Mouse (Mus musculus) urinary bladder, postnatal 25 days (tissue): ENCODE results near the gene Rag2.

Source experiments
- DNase-seq: peaks from one replicate; pipeline ENCODE4 v3.0.0; 2022; ENCODE audit warnings: low spot score

Gene Rag2

GRCm38 (mm10) chr2:101624011-101624410 is 507 bp upstream of the Rag2 start:
- DNase-seq: no peak

- no peak for DNase-seq
Observed at GRCm38 (mm10) chr2:101627227-101627626, 2.7 kb downstream of the Rag2 start.

- DNase-seq: peak; percentile 44
Observed at GRCm38 (mm10) chr2:101628297-101629236, 4.0 kb downstream of the Rag2 start.

DNA sequence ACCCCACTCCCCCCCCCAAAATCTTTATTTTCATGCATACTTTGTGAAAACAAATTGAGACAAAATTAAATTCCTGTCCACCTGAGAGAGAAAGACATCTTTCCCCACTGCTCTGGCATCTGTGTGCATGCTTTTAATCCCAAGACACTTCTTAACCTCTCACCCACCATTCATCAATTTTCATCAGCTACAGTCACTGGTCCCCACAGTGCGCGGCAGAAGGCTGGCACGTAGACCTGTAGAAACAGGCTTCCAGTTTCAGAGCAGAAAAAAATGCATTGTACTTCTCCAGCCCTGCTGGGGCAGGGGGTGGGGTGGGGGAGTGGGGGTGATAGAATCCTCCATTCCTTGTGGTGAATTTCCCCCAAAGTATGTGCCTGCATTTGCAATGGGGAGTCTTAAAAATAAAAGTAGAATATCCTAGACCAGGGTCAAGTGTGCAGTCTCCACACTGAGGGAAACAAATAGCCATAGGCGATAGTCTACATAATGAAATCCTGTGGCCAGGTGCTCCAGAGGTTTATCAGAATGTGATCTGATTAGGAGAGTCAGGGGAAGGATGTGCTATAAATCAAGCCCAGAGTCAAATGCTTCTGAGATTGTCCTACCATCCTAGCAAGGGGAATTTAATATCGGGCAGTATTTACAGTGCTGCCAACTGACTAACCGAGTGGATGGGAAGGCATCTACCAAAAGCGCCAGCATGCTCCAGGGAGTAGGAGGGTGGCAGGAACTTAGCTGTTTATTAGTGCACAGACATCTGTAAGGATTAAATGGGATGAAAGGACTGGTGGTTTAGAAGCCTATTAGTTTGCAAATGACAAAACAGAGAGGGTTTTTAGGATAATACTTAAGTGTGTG is 14.7 kb downstream of the Rag2 start:
- DNase-seq: no peak

GRCm38 (mm10) chr2:101639840-101640350 is 15.4 kb downstream of the Rag2 start:
- no peak for DNase-seq

DNA sequence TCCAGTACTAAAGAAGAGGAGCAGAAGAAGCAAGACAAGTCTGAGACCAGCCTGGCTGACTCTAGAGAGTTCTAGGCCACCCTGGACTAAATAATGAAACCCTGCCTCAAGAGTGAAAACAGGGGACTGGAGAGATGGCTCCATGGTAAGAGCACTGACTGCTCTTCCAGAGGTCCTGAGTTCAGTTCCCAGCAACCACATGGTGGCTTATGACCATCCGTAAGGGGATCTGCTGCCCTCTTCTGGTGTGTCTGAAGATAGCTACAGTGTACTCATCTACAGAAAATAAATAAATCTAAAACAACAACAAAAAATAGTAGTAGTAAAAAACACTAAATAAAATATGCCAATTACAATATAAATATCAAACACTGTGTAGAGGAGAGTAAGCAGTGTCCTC is 21.3 kb downstream of the Rag2 start:
- DNase-seq: no peak

GRCm38 (mm10) chr2:101648361-101648760 is 23.8 kb downstream of the Rag2 start:
- DNase-seq: no peak

DNA sequence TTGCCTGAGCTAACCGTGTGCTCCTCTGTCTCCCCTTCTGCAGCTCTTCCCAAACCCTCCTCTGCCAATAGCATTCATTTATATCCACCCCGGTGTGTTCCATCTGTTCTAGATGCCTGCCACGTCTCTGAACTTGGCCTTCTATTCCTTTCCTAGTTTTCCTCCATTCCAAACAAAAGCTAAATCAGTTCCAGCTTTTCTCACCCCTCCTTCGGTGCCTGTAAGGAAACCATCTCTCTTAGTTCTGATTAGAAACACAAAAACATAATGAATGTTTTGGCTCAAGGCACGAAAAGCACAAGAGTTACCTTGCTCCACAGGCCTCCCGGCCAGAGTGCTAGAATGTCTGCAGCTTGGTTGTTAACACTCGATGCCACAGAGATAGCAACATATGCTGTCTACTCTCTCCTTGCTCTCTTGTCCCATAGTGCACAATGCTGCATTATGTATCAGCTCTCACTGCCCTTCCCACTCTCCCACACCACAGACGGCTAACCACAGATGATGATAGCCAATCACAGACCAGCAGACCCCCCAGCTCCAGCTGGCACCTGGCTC is 24.7 kb downstream of the Rag2 start, which contains the start of the genes Rag1 and B230118H07Rik:
Gene Rag1, minus strand, starts transcription at position 388 of the 558 bp plus-strand sequence.
Gene B230118H07Rik, minus strand, starts transcription at position 419 of the 558 bp plus-strand sequence.
- DNase-seq: no peak

GRCm38 (mm10) chr2:101650446-101650845 is 25.9 kb downstream of the Rag2 start:
- DNase-seq: no peak

GRCm38 (mm10) chr2:101652204-101652920 is 27.8 kb downstream of the Rag2 start:
- no peak for DNase-seq

DNA sequence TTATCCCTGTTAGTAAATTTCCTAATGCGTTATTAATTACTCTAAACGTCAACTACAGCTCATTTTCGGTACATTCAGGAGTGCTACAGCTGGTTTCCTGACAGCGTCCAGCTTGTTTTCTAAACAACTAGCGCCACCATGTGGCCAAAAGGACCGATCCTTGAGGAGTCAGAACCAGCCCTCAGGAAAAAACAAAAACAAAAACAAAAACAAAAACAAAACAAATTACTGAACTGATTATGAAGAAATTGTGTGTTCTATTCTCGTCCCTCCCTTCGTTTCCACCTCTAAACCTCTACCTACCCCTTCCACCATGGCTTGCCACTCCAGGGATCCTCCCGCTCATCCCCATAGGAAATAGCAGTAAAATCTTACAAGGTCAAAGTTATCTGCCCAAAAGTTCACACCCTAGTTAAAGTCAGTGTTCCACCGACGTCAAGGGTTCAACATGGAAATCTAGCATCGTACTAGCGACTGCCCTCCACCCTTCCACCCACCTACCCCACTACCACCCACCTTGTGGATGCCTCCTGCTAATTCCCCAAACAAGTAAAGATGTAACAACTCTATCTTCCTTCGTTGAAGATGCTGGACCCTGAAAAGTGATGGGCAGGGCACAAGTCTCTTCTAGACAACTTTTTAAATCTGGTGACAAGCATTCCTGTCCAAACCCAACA is 28.5 kb downstream of the Rag2 start:
- DNase-seq: peak; percentile 66

DNA sequence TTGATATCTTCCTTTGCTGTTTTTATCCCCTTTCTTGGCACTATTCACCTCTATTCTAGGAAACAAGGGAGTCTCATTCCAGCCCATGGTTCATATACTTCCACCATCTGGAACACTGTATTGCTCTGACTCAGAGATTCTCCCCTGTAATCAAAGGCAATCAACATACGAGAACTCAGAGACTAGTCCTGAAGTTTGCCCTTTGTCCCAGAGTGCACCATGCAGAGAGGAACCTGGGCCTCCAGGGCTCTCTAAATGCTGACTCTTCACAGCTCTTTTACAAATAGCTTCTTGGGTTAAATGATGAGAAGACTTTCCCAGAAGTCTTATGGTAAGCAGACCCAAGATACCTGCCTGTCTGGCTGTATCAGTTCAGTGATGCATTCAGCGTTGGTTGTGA is 36.0 kb downstream of the Rag2 start:
- no peak for DNase-seq

GRCm38 (mm10) chr2:101665058-101665702 is 40.7 kb downstream of the Rag2 start:
- DNase-seq: peak; percentile 48

DNA sequence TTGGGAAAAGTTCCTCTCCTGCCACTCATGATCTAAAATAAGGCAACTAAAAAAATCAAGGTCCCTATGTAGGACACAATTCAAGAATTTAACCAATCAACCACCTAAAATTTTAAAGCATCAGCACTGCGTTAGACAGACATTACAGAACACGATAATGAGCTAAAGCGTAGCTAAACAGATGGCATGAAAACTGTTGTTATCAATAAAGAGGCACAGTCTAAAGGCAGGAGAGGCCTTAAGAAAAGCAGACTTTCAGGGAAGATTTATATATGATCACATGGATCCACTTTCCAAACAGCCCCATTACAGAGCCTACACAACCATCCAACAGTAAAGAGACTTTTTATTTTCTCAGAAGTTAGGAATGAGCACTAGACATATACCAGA is 41.2 kb downstream of the Rag2 start:
- no peak for DNase-seq

DNA sequence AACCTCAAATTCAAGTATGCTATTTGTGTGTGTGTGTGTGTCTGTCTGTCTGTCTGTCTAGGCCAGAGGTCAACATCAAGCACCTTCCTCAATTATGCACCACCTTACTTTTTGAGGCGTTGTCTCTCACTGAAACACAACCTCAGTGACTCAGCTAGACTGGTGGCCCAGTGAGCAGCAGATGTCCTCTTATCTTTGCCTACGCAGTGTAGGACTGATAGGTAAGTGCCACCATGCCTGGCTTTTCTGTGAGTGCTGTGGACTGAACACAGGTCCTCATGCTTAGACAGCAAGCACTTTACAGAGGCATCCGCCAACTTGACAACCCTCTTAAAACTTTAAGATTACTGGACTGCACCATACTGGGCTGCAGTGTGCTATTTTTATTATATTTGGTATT is 44.2 kb downstream of the Rag2 start:
- no peak for DNase-seq

- DNase-seq: no peak
Observed at GRCm38 (mm10) chr2:101673547-101673946, 49.0 kb downstream of the Rag2 start.

GRCm38 (mm10) chr2:101678236-101679021 is 53.9 kb downstream of the Rag2 start, which contains the start of gene Traf6:
Traf6 (plus strand) TSS chr2:101678429.
- peak; percentile 87 for DNase-seq

DNA sequence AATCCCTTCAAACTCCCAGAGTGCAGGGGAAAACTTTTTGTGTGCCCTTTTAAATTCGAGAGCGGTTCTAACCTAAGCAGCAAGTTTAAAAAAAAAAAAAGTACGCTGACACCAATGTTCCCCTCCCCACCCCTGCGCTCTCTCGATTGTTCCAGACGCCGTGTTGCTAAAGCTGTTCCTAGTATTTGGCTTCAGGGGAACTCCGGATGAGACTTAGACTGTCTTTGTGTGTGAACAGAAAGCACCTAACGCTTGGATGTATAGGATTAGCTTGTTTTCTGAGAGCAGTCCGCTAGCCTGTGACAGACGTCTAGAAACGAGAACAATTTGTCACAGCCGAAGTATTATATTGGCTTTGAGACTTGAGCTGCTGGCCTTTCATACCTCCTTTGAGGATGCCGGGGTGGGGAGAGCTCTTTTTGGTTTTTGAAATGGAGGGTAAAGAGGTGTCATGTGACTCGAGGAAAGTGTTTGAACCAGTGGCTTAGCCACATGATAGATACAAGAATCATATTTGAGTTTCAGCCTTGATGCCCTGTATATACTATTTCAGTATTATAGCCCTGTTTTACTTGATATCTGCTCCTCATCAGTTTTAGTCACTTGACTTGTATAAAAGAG is 54.8 kb downstream of the Rag2 start:
- DNase-seq: no peak
